Mouse (Mus musculus): ENCODE data around the gene Bcl7b.

- TF ChIP-seq CTCF (IDR thresholded peaks at IDR 0.05; ENCODE audit: insufficient read depth, low read length): no peak
- TF ChIP-seq POLR2A (IDR thresholded peaks at IDR 0.05; ENCODE audit: borderline replicate concordance, extremely low read depth, low read depth, low read length): no peak
Observed at GRCm38 (mm10) chr5:135171688-135172220, 3.7 kb downstream of the Bcl7b start.

Data from lung, adult 2 months (tissue).